Mouse (Mus musculus) 416B (cell line): ENCODE data around the gene Sox1.

Experiments used
- DNase-seq: peaks from one replicate; pipeline ENCODE4 v3.0.0; 2011; ENCODE audit warnings: low read depth

Gene Sox1

DNA sequence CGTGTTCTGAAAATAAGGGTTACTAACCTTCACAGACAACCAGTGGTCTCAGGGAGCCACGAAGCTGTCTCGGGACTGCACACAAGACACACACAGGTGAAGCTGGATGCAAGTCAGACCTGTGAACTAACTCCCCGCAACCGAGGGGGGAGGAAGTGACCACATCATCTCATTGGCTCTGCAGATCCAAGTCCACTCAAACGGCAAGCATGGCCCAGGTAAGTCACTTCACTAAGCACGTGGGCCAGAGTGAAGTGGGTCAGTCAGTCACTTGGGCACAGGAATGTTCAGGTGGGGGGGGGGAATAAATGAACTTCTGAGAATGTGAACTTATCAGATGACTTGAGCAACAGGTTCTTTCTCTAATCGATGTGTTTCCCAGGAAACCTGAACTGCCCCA, 30.8 kb downstream of the Sox1 start:
- DNase-seq = no peak

DNA sequence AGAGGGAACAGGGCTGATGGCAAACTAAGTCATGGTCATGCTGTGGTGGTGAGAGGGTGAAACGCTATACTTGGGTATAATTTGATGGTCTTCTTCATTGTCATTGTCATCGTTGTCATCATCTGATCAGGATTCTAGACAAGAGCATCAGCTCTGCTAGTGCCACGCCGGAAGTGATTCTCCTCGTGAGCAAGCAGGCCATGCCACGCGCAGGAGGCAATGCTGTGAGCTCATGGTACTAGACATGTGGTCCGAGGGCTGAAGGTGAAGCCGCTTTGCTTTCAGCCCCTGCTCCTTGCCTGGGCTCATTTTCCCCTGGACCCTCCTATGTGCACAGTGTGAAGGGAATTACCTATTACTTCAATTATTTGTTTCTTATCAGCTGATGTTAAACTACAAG, 32.3 kb downstream of the Sox1 start:
- DNase-seq = no peak

DNA sequence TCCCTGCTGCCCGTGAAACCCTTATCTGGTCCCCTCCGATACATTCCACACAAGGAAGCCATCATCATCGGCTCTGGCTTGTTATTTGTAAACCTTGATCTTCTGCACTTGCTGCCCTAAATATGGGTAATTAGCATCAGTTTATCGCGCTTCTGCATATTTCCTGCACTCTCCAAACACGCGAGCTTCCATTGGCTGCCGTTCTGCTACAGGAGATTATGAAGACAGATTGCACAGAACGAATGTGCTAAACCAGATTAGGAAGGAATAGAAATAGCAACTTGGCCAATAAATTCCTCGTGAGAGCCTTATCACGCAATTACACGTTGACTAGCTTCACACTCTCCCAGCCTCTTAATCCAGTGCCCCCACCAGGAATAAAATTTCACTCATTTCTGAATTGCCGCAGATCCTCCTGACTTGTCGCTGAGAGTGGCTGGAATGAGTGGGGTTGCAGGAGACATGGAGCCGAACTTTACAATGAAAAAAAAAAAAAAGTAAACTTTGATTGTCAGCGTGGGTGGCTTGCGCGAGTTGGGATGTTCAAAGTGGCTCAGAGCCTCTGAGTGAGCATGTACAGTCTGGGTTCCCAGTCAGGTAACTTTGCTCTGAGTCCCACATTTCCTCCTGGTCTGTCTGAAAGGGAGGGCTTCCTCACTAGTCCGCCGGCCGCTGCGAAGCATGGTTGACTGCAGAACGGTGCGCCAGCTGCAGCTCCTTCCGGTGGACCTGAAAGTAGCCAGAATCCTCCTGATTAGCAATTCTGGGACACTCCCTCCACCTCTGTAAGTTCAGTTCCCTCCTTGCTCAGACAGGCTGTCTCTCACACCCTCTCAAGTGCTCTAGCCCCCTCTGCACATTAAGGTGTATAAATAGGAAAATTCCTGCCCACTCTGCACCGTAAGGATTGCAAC, 33.0 kb downstream of the Sox1 start:
- no peak for DNase-seq

DNA sequence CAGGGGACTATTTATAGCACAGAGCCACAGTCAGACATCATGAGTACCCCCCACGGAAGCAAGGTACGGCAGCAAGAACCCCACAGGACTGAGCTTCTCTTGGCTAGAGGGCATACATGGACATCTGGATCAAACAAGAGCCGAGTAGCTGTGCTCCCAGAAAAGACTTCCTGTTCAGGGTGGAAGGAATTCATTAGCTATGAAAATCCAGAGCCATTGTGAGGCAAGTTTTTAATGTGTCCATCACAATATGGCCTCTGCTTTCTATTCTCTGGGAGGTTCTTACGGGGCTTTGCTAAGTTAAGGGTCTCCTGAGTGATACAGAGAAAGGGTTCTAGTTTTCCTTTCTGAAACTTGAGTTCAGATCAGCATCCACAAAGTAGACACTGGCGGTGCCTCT, 33.8 kb downstream of the Sox1 start:
- DNase-seq = no peak

DNA sequence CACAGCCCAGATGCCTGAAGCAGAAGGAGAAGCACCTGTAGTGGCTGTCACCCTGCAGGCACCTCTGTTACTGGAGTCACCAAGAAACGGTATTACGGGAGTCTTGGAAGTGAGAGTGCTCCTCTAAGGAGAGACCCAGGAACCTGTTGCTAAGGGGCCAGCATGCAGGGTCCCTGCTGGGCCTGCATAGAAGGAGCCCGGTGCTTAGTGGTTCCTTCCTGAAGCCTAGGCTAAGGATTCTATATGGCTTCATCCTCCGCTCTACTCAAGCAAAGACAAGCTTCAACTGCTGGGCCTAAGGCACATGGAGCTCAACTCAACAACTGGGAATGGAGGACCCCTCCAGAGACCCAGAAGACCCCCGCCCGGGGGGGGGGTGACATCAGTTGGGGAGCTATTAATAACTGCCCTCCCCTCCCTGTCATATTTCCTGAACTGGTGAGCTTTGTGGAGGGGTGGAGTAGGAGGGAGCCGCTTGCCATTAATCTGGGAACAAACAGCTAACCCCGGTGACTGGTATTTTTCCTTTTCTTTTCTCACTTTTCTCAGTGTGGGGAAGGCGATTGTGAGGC, 34.6 kb downstream of the Sox1 start:
- no peak for DNase-seq

DNA sequence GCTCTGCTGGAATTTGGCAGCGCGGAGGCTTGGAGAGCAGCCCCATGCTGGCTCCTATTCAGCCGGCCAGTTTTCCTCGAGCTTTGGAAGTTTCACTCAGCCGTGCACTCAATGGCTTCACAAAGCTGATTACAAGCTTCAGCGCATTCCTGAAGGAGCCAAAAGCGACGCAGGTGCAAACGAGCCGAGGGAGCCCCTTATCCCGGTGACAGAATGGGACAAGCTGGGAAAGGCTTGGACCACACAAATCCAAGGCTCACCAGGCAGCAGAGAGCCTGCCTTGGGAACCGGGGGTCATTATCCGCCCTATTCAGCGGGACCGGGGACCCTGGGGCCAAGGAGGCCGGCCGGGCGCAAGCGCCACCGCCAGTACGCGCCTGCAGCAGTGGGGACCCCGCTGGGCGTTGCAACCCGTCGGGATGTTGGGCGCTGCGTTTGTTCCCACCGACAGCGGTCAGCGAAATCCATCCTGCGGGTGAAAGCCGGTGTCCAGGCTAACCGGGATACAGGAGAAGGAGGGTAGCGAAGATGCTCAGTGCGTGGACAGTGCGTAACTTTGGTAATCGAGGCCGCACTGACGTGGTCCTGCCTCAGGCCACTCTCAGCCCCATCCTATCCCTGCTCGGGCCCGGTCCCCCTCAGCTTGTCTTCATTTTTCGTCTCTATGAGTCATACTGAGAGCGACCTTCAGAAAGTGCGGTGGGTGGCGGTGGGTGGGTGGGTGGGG, 35.2 kb downstream of the Sox1 start:
- DNase-seq = no peak

DNA sequence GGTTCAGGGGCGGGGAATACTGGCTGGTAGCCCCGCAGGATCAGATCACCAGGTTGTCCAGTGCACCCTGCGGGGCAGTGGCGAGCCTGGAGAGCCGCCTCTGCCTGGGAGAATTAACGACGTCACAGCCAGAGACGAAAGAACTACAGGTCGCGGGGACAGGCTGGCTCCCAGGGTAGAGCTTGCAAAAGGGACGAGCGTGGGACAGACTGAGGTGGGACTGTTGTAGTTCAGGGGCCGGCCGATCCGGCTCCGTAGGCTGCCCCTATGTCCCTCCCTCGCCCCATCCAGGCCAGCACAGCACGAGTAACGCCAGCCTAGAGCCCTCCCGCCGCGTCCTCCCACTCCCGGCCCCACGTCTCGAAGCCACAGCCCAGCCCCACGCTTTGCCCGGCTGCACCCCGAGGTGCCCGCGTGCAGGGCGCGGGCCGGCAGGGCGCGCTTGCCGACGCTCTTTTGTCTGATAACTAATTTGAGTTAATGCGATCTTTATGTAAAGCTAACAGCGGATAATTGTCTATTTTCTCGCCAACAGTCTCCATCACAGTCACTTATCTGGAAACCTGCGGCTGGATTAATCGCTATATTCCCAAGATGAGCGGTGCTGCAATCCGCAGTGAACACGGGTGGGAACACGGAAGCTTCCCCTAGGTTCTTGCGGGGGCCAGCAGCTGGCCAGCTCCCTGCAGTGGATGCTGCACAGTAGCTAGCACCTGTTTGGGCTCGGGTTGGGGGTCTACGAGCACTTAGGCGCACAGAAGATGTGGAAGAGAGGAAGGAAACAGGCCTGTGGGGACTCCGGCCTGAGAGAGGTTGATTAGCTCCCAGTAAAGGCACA, 36.0 kb downstream of the Sox1 start:
- DNase-seq = no peak

DNA sequence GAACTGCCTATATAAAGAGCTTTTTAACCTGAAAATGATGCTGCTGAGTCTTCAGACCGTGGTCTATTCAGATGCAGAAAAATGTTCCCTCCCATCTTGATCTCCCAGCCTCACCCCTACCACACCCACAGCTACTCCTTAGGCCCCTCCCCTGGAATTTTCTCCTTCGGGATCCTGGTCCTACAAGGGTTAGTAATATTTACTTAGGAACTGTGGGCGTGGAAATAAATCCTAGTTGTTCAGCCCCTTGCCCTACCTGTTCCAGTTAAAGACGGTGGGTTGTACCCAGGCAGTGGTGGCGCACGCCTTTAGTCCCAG, 36.6 kb downstream of the Sox1 start:
- DNase-seq = no peak

DNA sequence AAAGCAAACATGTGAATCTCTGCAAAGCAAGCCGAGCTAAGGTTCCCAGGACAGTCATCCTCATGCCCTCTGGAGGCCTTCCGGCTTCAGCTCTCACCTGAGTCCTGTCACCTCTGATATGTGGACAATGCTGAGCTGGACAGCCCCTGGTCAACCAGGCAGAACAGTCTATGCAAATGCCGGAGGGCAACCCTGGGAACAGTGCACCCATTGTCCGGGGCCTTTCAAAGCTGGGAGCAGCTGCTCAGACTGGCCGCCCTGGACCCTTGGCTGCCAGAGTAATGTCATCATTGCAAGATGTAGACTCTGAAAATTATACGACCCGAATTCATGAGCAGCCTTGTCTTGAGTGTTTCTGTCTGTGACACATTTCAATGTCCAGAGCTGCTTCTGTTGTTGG, 37.5 kb downstream of the Sox1 start:
- no peak for DNase-seq

DNA sequence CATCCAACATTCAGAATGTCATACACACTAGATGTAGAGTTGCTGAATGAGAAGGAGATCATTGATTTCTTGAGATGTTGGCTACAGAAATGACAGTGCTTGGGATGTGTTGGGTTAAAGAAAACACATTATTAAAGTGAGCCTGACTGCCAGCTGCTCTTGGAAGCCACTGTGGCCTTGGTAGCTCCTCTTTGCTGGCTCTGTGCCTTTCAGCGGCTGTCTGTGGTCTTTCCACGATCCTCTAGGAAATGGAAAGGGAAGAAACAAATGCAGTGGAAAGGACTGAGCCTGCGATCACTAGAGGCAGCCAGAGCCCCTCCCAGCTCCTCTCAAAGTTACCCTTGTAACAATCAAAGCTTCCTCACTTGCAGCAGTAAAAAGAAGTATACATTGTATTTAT, 39.7 kb downstream of the Sox1 start:
- DNase-seq = no peak

DNA sequence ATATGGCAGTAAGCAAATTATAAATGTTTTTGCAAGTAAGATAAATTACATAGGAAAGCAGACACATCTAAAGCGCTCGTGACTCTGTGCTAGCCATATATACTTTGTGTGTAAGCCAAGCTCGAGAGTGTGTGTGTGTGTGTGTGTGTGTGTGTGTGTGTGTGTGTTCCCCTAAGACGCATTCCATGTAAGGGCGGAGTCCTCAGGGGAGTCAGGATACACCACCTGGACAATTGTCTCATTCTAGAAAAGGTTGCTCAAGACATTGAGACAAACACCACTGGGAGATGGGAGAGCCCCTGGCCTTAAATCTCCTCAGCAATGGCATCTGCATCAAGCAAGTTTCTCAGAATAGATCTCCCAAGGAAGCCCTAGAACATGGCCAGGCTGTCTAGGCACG, 42.9 kb downstream of the Sox1 start:
- no peak for DNase-seq

DNA sequence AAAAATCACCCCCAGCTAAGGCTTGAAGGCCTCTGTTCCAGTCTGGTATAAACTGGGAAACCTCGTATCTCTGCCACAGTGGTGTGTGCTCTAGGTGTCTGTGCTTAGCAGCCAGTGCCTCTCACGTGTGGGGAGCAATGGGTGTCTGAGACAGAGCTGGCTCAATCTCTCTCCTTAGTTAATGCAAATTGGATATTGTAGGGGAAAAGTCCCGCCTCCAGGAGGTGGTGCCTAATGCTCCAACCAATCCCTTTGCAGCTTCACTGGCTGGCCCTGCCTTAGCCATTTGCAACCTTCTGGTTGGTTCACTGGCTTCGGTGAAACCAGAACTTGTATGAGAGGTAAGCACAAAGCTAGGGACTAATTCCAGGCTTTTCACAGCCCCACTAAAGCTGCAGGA, 43.9 kb downstream of the Sox1 start:
- no peak for DNase-seq

DNA sequence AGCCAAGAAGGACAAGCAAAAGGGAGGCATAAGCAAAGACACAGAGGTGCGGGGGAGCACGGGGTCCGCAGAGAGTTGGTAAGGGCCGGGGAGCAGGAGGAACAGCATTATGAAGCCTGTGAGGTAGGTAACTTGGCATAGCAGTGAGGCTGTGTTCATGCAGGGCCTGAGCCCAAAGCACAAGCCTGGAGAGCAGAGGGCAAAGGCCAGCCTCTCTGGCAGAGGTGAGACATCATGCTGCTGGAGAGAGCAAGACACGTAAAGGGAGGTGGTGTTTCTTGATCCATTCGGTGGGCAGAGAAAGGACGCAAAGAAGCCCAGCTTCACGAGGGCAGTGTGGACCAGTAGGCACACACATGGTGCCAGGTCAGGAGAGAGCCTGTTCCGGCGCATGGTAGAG, 44.8 kb downstream of the Sox1 start:
- DNase-seq = no peak

DNA sequence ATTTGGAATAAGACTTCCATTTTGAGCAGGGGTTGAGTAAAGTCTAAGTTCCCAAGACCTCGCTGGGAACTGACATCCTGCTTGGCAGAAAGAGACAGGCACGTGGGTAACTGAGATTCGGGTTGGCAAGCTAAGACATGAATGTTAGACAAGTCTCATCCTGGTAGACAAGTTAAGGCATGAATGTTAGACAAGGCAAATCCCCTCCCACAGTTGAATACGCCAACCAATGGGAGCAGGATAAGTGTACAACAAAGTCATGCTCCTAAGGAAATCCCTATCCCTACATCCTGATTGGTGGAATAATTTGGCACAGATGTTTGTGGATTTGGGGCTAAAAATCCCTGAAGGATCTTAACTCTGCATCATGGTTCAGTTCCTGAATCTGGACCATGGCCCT, 45.9 kb downstream of the Sox1 start:
- no peak for DNase-seq

DNA sequence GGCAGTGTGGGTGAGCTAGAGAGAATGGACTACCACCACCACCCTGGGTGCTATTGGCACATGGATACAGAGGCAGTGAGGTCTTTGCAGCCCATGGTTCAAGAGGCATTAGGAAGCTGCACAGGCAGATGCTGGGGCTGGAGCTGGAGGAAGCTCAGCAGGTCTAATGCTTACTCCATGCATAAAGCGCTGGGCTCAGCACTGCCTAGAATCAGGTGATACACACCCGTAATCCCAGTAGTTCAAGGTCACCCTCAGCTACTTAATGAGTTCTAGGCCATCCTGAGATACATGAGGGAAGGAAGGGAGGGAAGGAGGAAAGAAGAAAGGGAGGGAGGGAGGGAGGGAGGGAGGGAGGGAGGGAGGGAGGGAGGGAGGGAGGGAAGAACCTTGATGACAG, 50.2 kb downstream of the Sox1 start:
- no peak for DNase-seq

DNA sequence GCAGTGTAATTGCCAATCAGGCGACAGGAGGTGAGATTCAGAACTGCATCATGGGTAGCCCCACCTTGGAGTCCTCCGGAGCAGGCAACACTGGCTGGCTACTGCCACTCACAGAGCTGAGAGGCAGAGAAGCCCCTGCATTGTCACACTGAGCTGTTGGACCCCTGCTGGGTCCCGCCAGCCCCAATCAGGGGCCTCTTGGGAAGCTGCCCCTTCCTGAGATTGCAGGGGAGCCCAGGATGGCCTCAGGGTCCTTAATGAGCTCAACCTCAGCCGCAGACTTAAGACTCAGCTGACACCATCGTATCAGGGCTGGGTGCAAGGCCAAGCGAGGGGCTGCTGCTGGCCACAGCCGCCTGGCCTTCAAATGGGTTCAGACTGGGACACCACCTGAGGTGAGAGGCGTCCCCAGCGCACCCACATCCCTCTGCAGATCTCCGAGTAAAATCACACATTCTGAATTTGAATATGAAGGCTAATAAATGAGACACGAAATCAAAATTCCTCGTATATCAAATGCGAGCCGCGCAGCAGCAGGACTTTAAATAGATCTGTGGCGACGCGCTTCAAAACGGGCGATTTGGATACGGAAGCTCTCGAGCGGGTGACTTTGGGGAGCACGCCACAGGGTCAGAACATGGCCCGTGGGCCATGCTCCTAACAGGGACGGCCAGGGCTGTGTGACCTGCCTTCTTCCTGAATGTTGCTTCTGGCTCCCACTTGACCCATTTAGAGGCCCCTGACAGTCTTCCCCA, 51.0 kb downstream of the Sox1 start:
- DNase-seq = no peak
